Mouse (Mus musculus) bone marrow, adult 2 months (tissue): ENCODE measurements around the gene Egln1. TPM values are rescaled to one million over a fixed set of nuclear protein-coding genes. Genes with fewer than 3 reads are reported as not detected.

Experiments
- H3K27ac ChIP-seq: fragments of 200-500 bp; 2 replicates; pipeline ENCODE4 v1.5.1; 2012; ENCODE audit warnings: low read depth, mild to moderate bottlenecking, control low read depth, inconsistent platforms, low read length; ENCODE audit not compliant: control insufficient read depth, poor library complexity, insufficient read depth
- H3K4me1 ChIP-seq: fragments of 200-500 bp; 2 replicates; pipeline ENCODE4 v1.6.1; 2011; ENCODE audit warnings: low read length; ENCODE audit not compliant: control insufficient read depth, insufficient read depth
- H3K4me3 ChIP-seq: fragments of 200-500 bp; replicated peaks from 2 replicates; pipeline ENCODE3; 2011; ENCODE audit warnings: mild to moderate bottlenecking, low read depth, low read length, control low read depth; ENCODE audit not compliant: control insufficient read depth
- CTCF ChIP-seq: fragments of 200-500 bp; IDR thresholded peaks from 2 replicates; pipeline ENCODE4 v1.5.1; 2011; ENCODE audit warnings: low read length, control low read depth; ENCODE audit not compliant: control insufficient read depth, insufficient read depth
- POLR2A ChIP-seq: fragments of 200-500 bp; IDR thresholded peaks from 2 replicates; pipeline ENCODE4 v1.6.1; 2011; ENCODE audit warnings: low read depth, mild to moderate bottlenecking, control low read depth, low read length, borderline replicate concordance; ENCODE audit not compliant: control insufficient read depth
- WGBS: fragments of 180-500 bp; shearing (Covaris S2); methylation state at CpG from one replicate; pipeline ENCODE4 v1.1.7; 2018; 5-methylcytosine and 5-hydroxymethylcytosine counted together
- polyA plus RNA-seq: library from polyadenylated mRNA; stranded (reverse); fragments of >200 nt; gene quantifications from 2 replicates; pipeline ENCODE4 v1.2.4, GENCODE M21; 2011; ENCODE audit warnings: low replicate concordance; ENCODE audit not compliant: missing spikeins, insufficient read depth, insufficient read length

Egln1 gene
- polyA plus RNA-seq, 1 experiment: 7.1 TPM

- under 1% methylated on average over 55 of the region's 55 CpGs for WGBS
- H3K4me1 ChIP-seq: peaks cover 4% of the 10 kb centered on the region
These were observed 86.6 kb downstream of the Egln1 start, which contains the start of the genes Gnpat and 2810004N23Rik for GRCm38 (mm10) chr8:124862321-124863162. Gene Gnpat (plus strand): TSS chr8:124863033. Gene 2810004N23Rik (minus strand): TSS chr8:124863120.

DNA sequence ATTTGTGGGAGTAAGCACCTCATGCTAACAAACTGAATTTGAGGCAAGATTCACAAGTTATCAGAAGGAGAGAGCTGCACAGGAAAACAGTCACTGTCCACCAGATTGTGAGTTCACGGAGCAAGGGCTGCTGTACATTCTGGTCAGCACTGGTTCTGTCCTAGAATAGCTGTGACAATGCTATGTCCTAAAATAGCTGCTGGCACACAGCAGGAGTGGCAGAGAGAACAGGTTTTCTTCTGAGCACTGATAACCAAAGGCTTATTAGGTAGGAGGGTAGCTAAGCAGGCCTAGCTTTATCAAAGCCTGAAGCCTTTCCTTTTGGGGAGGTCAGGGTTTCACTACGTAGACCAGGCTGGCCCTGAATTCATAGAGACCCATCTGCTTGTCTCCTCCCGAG lies 88.9 kb downstream of the Egln1 start:
- TF ChIP-seq POLR2A: no peak
- no peak for TF ChIP-seq CTCF

More at GRCm38 (mm10) chr8:124862321-124863162, 86.6 kb downstream of the Egln1 start, which contains the start of the genes Gnpat and 2810004N23Rik:
- Histone ChIP-seq H3K4me3 (peak within 1 kb of the TSS; percentile 99), H3K27ac (peak within 1 kb of the TSS; percentile 91)
- TF ChIP-seq CTCF (no peak), POLR2A (peak; percentile 87; the same call in 1 of the 2 replicates)

GRCm38 (mm10) chr8:124859466-124859865 lies 89.7 kb downstream of the Egln1 start:
- H3K4me1 ChIP-seq: peaks cover 2% of the 10 kb centered on the region; the same call in 1 of the 2 replicates
- TF ChIP-seq CTCF: peak; percentile 67
- no peak for TF ChIP-seq POLR2A
- H3K27ac ChIP-seq: no peak overlapping the region
- no peak overlapping the region for H3K4me3 ChIP-seq

More for the DNA sequence above, 88.9 kb downstream of the Egln1 start:
- 80% methylated on average over 3 of the region's 3 CpGs for WGBS
- Histone ChIP-seq H3K4me1 (peaks cover 3% of the 10 kb centered on the region; the same call in 1 of the 2 replicates), H3K27ac (no peak overlapping the region), H3K4me3 (no peak overlapping the region)

Other genes with a start within 250 kb of the Egln1 start
- 16.9 and 26.4 TPM in 2 replicates for gene Ttc13, start 227.3 kb downstream of the Egln1 start, polyA plus RNA-seq
- gene Arv1, start 227.2 kb downstream of the Egln1 start, polyA plus RNA-seq: 2.4 and 7.7 TPM in 2 replicates
- not detected in 2 replicates for gene Fam89a, start 197.5 kb downstream of the Egln1 start, polyA plus RNA-seq
- gene Trim67, start 156.2 kb downstream of the Egln1 start, polyA plus RNA-seq: not detected in 2 replicates
- 32.3 and 41.2 TPM in 2 replicates for gene Gnpat, start 86.3 kb downstream of the Egln1 start, polyA plus RNA-seq
- gene 2810004N23Rik, start 86.2 kb downstream of the Egln1 start, polyA plus RNA-seq: 12.8 and 22.0 TPM in 2 replicates
- gene Exoc8, start 51.6 kb downstream of the Egln1 start, polyA plus RNA-seq: 6.0 and 13.3 TPM in 2 replicates
- 11.8 and 13.8 TPM in 2 replicates for gene Sprtn, start 51.4 kb downstream of the Egln1 start, polyA plus RNA-seq
- gene Tsnax, start 63.7 kb upstream of the Egln1 start, polyA plus RNA-seq: 12.3 and 13.9 TPM in 2 replicates
- gene Disc1, start 104.9 kb upstream of the Egln1 start, polyA plus RNA-seq: 1.2 and 1.5 TPM in 2 replicates